Mouse (Mus musculus): ENCODE data around the gene Krt8.

- TF ChIP-seq POLR2A (IDR thresholded peaks at IDR 0.05; ENCODE audit: borderline replicate concordance, insufficient read depth, low read length) (no peak), CTCF (IDR thresholded peaks at IDR 0.05; ENCODE audit: borderline replicate concordance, insufficient read depth, low read depth, low read length) (no peak)
Measured at GRCm38 (mm10) chr15:102017918-102018463, 13.7 kb upstream of the Krt8 start.
